Mouse (Mus musculus) lung, postnatal 0 days (tissue): Measurements from ENCODE around the gene Ror2. TPM values are rescaled to one million over a fixed set of nuclear protein-coding genes. Genes with fewer than 3 reads are reported as not detected.

ENCODE experiments used
- ATAC-seq: fragments of 200-750 bp; cut with Nextera tagmentation; 2 replicates; pipeline ENCODE4 v1.8.0; 2017; ENCODE audit warnings: moderate library complexity
- DNase-seq: peaks from one replicate; pipeline ENCODE4 v3.0.0-alpha.2; 2016; ENCODE audit warnings: low spot score
- H3K27ac ChIP-seq: fragments of 300-500 bp; sonication (generic); 2 replicates; pipeline ENCODE4 v1.5.1; 2014; ENCODE audit warnings: antibody characterized with exemption, mild to moderate bottlenecking, low read length, mixed read lengths
- H3K27me3 ChIP-seq: fragments of 300-500 bp; sonication (generic); replicated peaks from 2 replicates; pipeline ENCODE4 v1.6.1; 2014; ENCODE audit warnings: low read length, mixed read lengths; ENCODE audit not compliant: insufficient read depth
- H3K36me3 ChIP-seq: fragments of 300-500 bp; sonication (generic); 2 replicates; pipeline ENCODE4 v1.6.1; 2014; ENCODE audit warnings: low read length, mixed read lengths; ENCODE audit not compliant: insufficient read depth
- H3K4me1 ChIP-seq: fragments of 300-500 bp; sonication (generic); 2 replicates; pipeline ENCODE4 v1.6.1; 2014; ENCODE audit warnings: antibody characterized with exemption, low read depth, low read length, mixed read lengths; ENCODE audit not compliant: insufficient read depth
- H3K4me2 ChIP-seq: fragments of 300-500 bp; sonication (generic); replicated peaks from 2 replicates; pipeline ENCODE4 v1.6.1; 2014; ENCODE audit warnings: low read depth, mild to moderate bottlenecking, low read length, moderate library complexity, mixed read lengths
- H3K4me3 ChIP-seq: fragments of 300-500 bp; sonication (generic); 2 replicates; pipeline ENCODE4 v1.5.1; 2014; ENCODE audit warnings: low read depth, low read length
- H3K9ac ChIP-seq: fragments of 300-500 bp; sonication (generic); replicated peaks from 2 replicates; pipeline ENCODE4 v1.6.1; 2014; ENCODE audit warnings: low read depth, mild to moderate bottlenecking
- H3K9me3 ChIP-seq: fragments of 300-500 bp; sonication (generic); 2 replicates; pipeline ENCODE4 v1.6.1; 2016; ENCODE audit warnings: low read length, mixed read lengths
- CTCF ChIP-seq: IDR thresholded peaks from 2 replicates; pipeline ENCODE4 v1.5.1; 2016; ENCODE audit warnings: antibody characterized with exemption, mild to moderate bottlenecking
- EP300 ChIP-seq: IDR thresholded peaks from 2 replicates; pipeline ENCODE4 v1.6.1; 2016; ENCODE audit warnings: antibody characterized with exemption, mild to moderate bottlenecking, control low read depth
- WGBS: fragments of 180-500 bp; shearing (Covaris S2); extraction: QIAGEN DNeasy Blood & Tissue Kit; methylation state at CpG from one replicate; pipeline ENCODE4 v1.1.7; 2014; 5-methylcytosine and 5-hydroxymethylcytosine counted together
- polyA plus RNA-seq: library from polyadenylated mRNA; unstranded; fragments of >200 nt; fragmentation: Nextera tagmentation; extraction: Ambion mirVana; gene quantifications from 2 replicates; pipeline ENCODE4 v1.2.1, GENCODE M21; 2015

The Ror2 gene
- polyA plus RNA-seq, 1 experiment from 2014 or later: 5.3 TPM

GRCm38 (mm10) chr13:53159501-53159900, 126.4 kb downstream of the Ror2 start:
- TF ChIP-seq EP300 (no peak), CTCF (no peak)
- WGBS: 89% methylated on average over 5 of the region's 6 CpGs
- Histone ChIP-seq H3K9me3 (no peaks in the 10 kb centered on the region), H3K4me2 (no peak overlapping the region), H3K36me3 (no peaks in the 10 kb centered on the region), H3K4me1 (peaks cover 2% of the 10 kb centered on the region; the same call in 1 of the 2 replicates), H3K27me3 (no peaks in the 10 kb centered on the region), H3K9ac (no peak overlapping the region), H3K27ac (no peak overlapping the region), H3K4me3 (no peak overlapping the region)
- no peak for DNase-seq
- ATAC-seq: no peak

DNA sequence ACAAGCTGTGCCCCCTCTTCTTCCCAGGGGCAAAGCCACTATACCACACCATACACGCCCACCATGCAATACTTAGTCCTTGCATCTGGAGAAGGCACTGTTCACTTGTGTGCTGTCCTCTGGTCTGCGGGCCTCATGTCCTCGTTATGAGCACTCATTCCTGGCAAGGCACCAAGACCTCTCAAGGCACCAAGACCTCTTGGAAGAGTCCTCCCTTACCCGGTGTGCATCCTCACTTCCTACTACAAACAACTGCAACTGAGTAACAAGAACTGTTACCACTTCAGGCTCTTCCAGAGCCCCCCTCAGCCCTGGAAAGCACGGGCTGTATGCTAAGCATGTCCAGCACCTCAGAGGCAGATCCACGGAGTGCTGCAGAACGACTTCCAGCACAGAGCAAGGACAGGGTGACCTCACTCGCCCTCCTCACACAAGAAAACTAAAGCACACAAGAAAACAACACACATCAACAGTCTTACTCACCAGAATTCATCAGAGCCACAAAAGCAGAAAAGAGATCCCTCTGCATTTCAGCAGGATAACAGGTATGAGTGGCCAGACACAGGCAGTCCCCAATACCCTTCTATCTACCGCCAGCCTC, 127.4 kb downstream of the Ror2 start:
- H3K4me1 ChIP-seq: peaks cover 2% of the 10 kb centered on the region; the same call in 1 of the 2 replicates
- ATAC-seq: no peak

DNA sequence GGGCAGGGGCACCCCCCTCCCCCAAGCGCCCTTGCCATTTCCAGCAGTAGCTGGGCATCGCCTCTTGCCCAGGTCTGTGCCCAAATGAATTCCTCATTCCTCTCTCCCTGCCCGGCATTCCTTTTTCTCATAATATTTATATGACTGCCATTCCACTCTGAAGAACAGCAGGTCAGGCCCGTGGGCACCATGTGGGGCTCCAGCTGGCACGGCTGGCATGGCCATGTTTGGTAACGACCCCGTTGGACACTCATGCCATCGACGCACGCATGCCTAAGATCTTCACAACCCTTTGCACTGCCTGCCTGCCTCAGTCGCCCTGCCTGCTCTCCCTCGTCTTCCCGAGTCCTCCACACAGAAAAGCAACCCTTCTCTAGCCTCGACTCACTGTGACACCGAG, 129.0 kb downstream of the Ror2 start:
- Histone ChIP-seq H3K27ac (no peak overlapping the region), H3K9me3 (no peaks in the 10 kb centered on the region), H3K27me3 (no peaks in the 10 kb centered on the region), H3K4me3 (no peak overlapping the region), H3K4me2 (no peak overlapping the region), H3K36me3 (no peaks in the 10 kb centered on the region), H3K9ac (no peak overlapping the region), H3K4me1 (peaks cover 2% of the 10 kb centered on the region; the same call in 1 of the 2 replicates)
- DNase-seq: no peak
- 68% methylated on average over 15 of the region's 15 CpGs for WGBS
- no peak for ATAC-seq
- TF ChIP-seq CTCF (no peak), EP300 (no peak)

More for the DNA sequence above, 127.4 kb downstream of the Ror2 start:
- H3K36me3 ChIP-seq: no peaks in the 10 kb centered on the region
- no peaks in the 10 kb centered on the region for H3K9me3 ChIP-seq
- TF ChIP-seq EP300 (no peak), CTCF (no peak)
- WGBS: 46% methylated on average over 9 of the region's 9 CpGs
- no peak overlapping the region for H3K9ac ChIP-seq
- no peak overlapping the region for H3K4me2 ChIP-seq
- no peak for DNase-seq
- H3K4me3 ChIP-seq: no peak overlapping the region
- H3K27ac ChIP-seq: no peak overlapping the region
- no peaks in the 10 kb centered on the region for H3K27me3 ChIP-seq

GRCm38 (mm10) chr13:53156282-53156681, 129.6 kb downstream of the Ror2 start:
- Histone ChIP-seq H3K4me1 (peaks cover 2% of the 10 kb centered on the region; the same call in 1 of the 2 replicates), H3K4me3 (no peak overlapping the region), H3K4me2 (no peak overlapping the region), H3K36me3 (no peaks in the 10 kb centered on the region), H3K27ac (no peak overlapping the region), H3K9me3 (no peaks in the 10 kb centered on the region), H3K27me3 (no peaks in the 10 kb centered on the region), H3K9ac (no peak overlapping the region)
- ATAC-seq (no peak), DNase-seq (no peak)
- TF ChIP-seq EP300 (no peak), CTCF (no peak)
- 65% methylated on average over 6 of the region's 6 CpGs for WGBS

DNA sequence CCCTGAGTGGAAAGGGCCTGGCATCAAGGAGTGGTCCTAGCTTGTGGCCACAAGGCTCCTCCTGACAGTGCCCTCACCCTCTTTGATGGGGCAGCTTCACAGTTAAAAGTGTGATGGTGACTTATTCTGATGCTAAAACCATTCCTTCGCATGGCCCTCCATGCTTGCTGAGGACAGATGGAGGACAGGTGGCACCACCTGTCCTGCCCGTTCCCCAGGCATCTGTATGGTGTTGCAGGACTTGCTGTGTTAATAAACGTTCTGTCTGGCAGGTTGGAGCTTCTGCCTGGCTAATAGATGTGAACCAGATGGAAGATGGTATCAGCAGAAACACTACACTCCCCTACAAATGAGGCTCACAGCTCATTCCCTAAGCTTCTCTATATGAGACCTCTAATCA, 140.4 kb downstream of the Ror2 start:
- TF ChIP-seq CTCF: no peak
- Histone ChIP-seq H3K4me3 (no peak overlapping the region), H3K9me3 (no peaks in the 10 kb centered on the region)

GRCm38 (mm10) chr13:53143076-53143475, 142.8 kb downstream of the Ror2 start:
- no peak overlapping the region for H3K4me3 ChIP-seq
- no peak for TF ChIP-seq CTCF
- no peak for TF ChIP-seq EP300
- no peak overlapping the region for H3K9ac ChIP-seq
- no peaks in the 10 kb centered on the region for H3K9me3 ChIP-seq
- DNase-seq (no peak), ATAC-seq (no peak)
- no peak overlapping the region for H3K27ac ChIP-seq
- no peak overlapping the region for H3K4me2 ChIP-seq
- no peaks in the 10 kb centered on the region for H3K4me1 ChIP-seq
- H3K27me3 ChIP-seq: no peaks in the 10 kb centered on the region
- WGBS: 38% methylated on average over 5 of the region's 5 CpGs
- no peaks in the 10 kb centered on the region for H3K36me3 ChIP-seq

More for the DNA sequence above, 140.4 kb downstream of the Ror2 start:
- Histone ChIP-seq H3K9ac (no peak overlapping the region), H3K27ac (no peak overlapping the region), H3K4me1 (no peaks in the 10 kb centered on the region), H3K4me2 (no peak overlapping the region), H3K36me3 (no peaks in the 10 kb centered on the region), H3K27me3 (no peaks in the 10 kb centered on the region)
- no peak for DNase-seq
- 75% methylated on average over 3 of the region's 3 CpGs for WGBS
- ATAC-seq: no peak

DNA sequence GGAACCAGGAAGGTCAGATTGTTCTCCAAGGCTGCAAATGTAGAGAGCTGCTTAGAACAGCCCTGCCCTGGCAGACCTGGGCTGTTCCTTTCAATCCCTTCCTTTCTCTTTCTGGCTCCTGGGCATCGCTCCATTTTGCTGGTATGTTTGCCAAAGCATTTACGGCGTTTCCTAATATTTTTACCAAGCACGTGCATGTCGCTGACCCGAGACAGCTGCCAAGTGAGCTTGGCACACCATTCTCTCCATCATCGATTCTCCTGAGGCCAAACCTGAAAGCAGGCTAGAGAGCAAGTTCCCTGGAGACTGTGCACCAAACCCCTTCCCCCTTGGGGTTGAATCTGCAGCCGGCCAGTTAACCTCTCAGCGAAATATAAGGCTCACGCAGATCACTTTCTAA, 143.7 kb downstream of the Ror2 start:
- TF ChIP-seq CTCF: no peak
- no peak for TF ChIP-seq EP300
- DNase-seq: no peak
- no peak overlapping the region for H3K4me2 ChIP-seq
- H3K4me1 ChIP-seq: no peaks in the 10 kb centered on the region
- H3K4me3 ChIP-seq: no peak overlapping the region
- no peaks in the 10 kb centered on the region for H3K27me3 ChIP-seq
- ATAC-seq: no peak
- 63% methylated on average over 10 of the region's 10 CpGs for WGBS
- H3K27ac ChIP-seq: no peak overlapping the region
- no peak overlapping the region for H3K9ac ChIP-seq
- no peaks in the 10 kb centered on the region for H3K36me3 ChIP-seq
- H3K9me3 ChIP-seq: no peaks in the 10 kb centered on the region
